Mouse (Mus musculus) spleen, postnatal 0 days (tissue): ENCODE results near the gene C330007P06Rik. TPM values are rescaled to one million over a fixed set of nuclear protein-coding genes. Genes with fewer than 3 reads are reported as not detected.

ENCODE experiments used
- polyA plus RNA-seq: library from polyadenylated mRNA; unstranded; fragments of >200 nt; fragmentation: Nextera tagmentation; extraction: Ambion mirVana; gene quantifications from 2 replicates; pipeline ENCODE4 v1.2.1, GENCODE M21; 2015

Gene C330007P06Rik
- polyA plus RNA-seq: 15.2 and 17.7 TPM in 2 replicates

GRCm38 (mm10) chrX:36873765-36874164 is at the start of gene C330007P06Rik, which contains the start of gene Ube2a:
TSS of gene C330007P06Rik (minus strand) at chrX:36874111.
TSS of gene Ube2a (plus strand) at chrX:36873900.

GRCm38 (mm10) chrX:36902321-36903114 is 28.6 kb upstream of the C330007P06Rik start, which contains the start of gene Nkrf:
TSS of gene Nkrf (minus strand) at chrX:36902899.

GRCm38 (mm10) chrX:36795424-36796162 is 78.3 kb downstream of the C330007P06Rik start, which contains the start of gene Slc25a5:
TSS of gene Slc25a5 (plus strand) at chrX:36795651.

Other genes starting within 250 kb of the C330007P06Rik start
- gene Akap17b, start 228.7 kb downstream of the C330007P06Rik start, polyA plus RNA-seq: 0.95 and 1.4 TPM in 2 replicates
- gene Slc25a43, start 130.5 kb downstream of the C330007P06Rik start, polyA plus RNA-seq: 1.2 and 1.5 TPM in 2 replicates
- gene Slc25a5, start 78.5 kb downstream of the C330007P06Rik start, polyA plus RNA-seq: 514 and 549 TPM in 2 replicates
- gene Ube2a, start 211 bp downstream of the C330007P06Rik start, polyA plus RNA-seq: 132 and 136 TPM in 2 replicates
- gene Nkrf, start 28.8 kb upstream of the C330007P06Rik start, polyA plus RNA-seq: 1.5 and 1.8 TPM in 2 replicates
- 7.2 and 8.9 TPM in 2 replicates for gene Sept6, start 117.7 kb upstream of the C330007P06Rik start, polyA plus RNA-seq
- 0.12 and 0.36 TPM in 2 replicates for gene Sowahd, start 174.7 kb upstream of the C330007P06Rik start, polyA plus RNA-seq
- gene Rpl39, start 211.3 kb upstream of the C330007P06Rik start, polyA plus RNA-seq: 658 and 701 TPM in 2 replicates
- 21.4 and 22.3 TPM in 2 replicates for gene Upf3b, start 236.2 kb upstream of the C330007P06Rik start, polyA plus RNA-seq